Mouse (Mus musculus) mouse embryonic stem cell (cell line): Measurements from ENCODE around the gene Dusp22.

Source experiments
- in situ Hi-C, 2 experiments: fragments of 300-500 bp; cut with MboI; formaldehyde crosslinking; loops; 1 replicate in 1 of 2; 3 replicates in 1 of 2; pipeline ENCODE4 v1.14.3; 2019 to 2020; ENCODE audit warnings: low sequenced_read_pairs in 2 of 2, low pct_unique_long_range_greater_than_20kb in 1 of 2, mixed read lengths in 1 of 2; ENCODE audit not compliant: unreplicated experiment in 1 of 2

Gene Dusp22

GRCm38 (mm10) chr13:30665261-30665660 is 5.5 kb downstream of the Dusp22 start:
- in situ Hi-C loops: no loop called here

GRCm38 (mm10) chr13:30666537-30666936 is 6.7 kb downstream of the Dusp22 start:
- in situ Hi-C loops: no loop called here

- in situ Hi-C loops: no loop called here
Observed at GRCm38 (mm10) chr13:30668301-30668700, 8.5 kb downstream of the Dusp22 start.

- in situ Hi-C loops: no loop called here
Observed at GRCm38 (mm10) chr13:30669277-30669676, 9.5 kb downstream of the Dusp22 start.

GRCm38 (mm10) chr13:30673878-30674277 is 14.1 kb downstream of the Dusp22 start:
- in situ Hi-C loops: no loop called here

GRCm38 (mm10) chr13:30678822-30679221 is 19.0 kb downstream of the Dusp22 start:
- in situ Hi-C loops: no loop called here

GRCm38 (mm10) chr13:30681866-30682265 is 22.1 kb downstream of the Dusp22 start:
- in situ Hi-C loops: no loop called here

GRCm38 (mm10) chr13:30682328-30682727 is 22.5 kb downstream of the Dusp22 start:
- in situ Hi-C loops: no loop called here

GRCm38 (mm10) chr13:30684614-30685122 is 24.9 kb downstream of the Dusp22 start:
- in situ Hi-C loops: no loop called here

GRCm38 (mm10) chr13:30685957-30686356 is 26.2 kb downstream of the Dusp22 start:
- in situ Hi-C loops: no loop called here

- in situ Hi-C loops: no loop called here
Observed at GRCm38 (mm10) chr13:30688035-30688616, 28.3 kb downstream of the Dusp22 start.

GRCm38 (mm10) chr13:30689475-30689874 is 29.7 kb downstream of the Dusp22 start:
- in situ Hi-C loops: no loop called here

- in situ Hi-C loops: no loop called here
Observed at GRCm38 (mm10) chr13:30691441-30692292, 31.9 kb downstream of the Dusp22 start.

GRCm38 (mm10) chr13:30692644-30693385 is 33.0 kb downstream of the Dusp22 start:
- in situ Hi-C loops: no loop called here

GRCm38 (mm10) chr13:30695232-30695631 is 35.4 kb downstream of the Dusp22 start:
- in situ Hi-C loops: no loop called here

- in situ Hi-C loops: no loop called here
Observed at GRCm38 (mm10) chr13:30695890-30696289, 36.1 kb downstream of the Dusp22 start.

- in situ Hi-C loops: no loop called here
Observed at GRCm38 (mm10) chr13:30697880-30698279, 38.1 kb downstream of the Dusp22 start.

- in situ Hi-C loops: no loop called here
Observed at GRCm38 (mm10) chr13:30702695-30703094, 42.9 kb downstream of the Dusp22 start.
